Mouse (Mus musculus) mature B cell (primary cell): ENCODE measurements around the gene Dennd4b.
"Not testable (repeated sequence)": the region's sequence is repeated elsewhere in the genome, so short reads cannot be mapped to it uniquely, and the experiment has no call there.

Source experiments
- in situ Hi-C: fragments of 300-500 bp; cut with MboI; formaldehyde crosslinking; loops from 2 replicates; pipeline ENCODE4 v1.14.3; 2019

The Dennd4b gene

DNA sequence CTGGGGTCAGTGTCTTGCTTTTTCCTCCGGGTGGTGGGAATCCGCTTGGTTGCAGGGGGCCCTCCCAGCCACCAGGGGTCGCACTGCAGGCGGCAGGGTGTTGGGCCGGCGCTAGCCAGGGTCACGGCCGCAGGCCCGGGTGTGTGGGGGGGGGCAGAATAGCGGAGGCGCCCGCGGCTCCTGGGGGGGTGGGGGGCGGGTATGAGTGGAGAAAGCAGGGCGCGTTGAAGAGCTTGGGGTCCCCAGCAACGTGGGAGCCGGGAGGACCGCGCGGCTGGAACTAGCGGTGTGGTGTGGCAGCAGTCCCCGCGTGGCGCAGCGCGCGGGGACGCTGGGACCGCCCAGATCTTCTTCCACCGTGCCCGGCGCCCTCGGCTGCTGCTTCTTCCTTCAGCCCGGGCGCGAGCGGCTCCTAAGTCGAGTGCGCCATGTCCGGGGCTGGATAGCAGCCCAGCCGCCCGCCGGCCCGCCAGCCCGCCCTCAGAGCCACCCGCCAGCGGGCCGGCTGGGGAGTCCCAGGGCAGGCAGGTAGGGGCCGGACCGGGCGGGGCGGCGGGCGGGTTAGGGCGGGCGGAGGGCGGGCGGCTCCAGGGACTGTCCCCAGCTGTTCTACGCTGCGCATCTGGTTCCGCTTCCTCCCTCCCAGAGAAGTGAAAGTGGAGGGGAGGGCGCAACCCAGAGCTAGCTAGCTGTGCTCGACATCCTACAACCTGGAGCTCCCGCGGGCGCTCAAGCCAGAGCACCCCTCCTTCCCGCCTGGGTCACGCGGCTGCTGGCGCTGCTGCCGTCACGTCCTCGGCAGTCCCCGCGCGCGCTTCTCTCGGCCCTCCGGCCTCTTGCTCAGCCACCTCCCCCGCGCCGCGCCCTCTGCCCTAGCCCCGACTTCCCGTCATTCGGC lies at the start of gene Dennd4b:
Dennd4b (plus strand) TSS at position 152 of the 898 bp plus-strand sequence.
- in situ Hi-C loops: no loop called here

DNA sequence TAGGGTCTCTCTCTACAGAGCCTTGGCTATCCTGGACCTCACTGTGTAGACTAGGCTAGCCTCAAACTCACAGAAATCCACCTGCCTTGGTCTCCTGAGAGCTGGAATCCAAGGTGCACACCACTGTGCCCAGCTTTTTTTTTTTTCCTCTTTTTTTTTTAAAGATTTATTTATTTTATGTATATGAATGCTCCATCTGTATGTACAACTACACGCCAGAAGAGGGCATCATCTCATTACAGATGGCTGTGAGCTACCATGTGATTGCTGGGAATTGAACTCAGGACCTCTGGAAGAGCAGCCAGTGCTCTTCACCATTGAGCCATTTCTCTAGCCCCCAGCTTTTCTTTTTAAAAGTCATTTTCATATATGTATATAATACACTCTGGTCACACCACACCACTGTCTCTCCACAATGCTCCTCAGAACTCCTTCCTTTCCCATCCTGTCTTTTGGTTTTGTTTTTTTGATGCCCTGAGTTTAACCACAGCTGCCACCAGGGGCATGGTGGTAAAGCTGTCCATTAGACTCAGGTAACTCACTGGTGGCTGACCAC lies 49.1 kb upstream of the Dennd4b start:
- in situ Hi-C loops: no loop called here

DNA sequence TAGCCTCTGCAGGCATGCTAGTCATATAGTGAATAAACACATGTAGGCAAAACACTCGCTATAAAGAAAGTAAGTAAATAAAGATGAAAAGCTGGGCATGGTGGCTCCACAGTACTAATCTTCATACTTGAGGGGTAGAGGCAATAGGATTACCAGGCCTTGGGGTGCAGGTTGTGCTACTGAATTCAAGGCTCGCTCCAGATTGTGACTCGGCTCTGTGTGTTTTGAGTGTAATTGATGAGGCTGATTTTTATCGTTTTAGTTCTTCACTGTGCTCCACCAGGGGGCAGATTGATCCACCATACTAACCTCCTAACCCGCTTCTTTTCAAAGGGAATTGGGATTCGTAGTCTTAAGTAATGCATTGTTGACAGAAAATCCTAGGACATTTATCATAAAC lies 44.9 kb upstream of the Dennd4b start:
- in situ Hi-C loops: no loop called here

DNA sequence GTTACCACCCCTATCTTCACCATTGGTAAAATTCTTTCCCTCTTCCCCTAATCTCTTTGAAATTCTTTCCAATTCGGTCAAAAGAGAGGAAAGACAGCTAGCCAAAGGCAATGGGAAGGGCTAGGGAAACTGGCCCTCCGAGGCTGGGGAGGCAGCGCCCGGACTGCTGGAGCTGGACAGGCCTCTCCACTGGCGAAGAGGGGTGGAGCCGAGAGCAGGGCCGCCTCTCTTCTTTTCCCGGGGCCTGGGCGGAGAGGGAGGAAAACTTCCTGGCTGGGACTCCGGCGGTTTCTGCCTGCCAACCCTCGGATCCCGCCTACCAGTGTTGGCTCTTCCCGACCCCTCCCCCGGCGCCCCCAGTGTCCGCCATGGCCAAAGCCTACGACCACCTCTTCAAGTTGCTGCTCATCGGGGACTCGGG lies 44.4 kb upstream of the Dennd4b start:
- in situ Hi-C loops: no loop called here

DNA sequence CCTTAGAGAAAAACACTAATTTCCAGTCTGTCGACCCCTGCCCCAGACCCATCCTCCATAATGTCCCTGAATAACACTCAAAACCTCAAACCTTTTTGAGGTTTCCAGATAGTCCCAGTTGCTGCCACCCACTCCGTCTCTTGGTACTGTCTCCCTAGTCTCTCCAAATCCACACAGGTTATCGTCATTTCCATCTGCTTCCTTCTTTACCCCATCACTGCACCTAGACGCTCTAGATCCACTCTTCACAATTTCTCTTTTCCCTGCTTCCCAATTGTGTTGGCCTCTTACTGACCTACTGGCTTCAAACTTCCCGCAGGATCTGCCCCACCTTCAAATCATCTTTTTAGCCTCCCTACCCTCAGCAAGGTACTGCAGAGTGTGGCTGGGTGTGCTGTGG lies 43.9 kb upstream of the Dennd4b start:
- in situ Hi-C loops: no loop called here

DNA sequence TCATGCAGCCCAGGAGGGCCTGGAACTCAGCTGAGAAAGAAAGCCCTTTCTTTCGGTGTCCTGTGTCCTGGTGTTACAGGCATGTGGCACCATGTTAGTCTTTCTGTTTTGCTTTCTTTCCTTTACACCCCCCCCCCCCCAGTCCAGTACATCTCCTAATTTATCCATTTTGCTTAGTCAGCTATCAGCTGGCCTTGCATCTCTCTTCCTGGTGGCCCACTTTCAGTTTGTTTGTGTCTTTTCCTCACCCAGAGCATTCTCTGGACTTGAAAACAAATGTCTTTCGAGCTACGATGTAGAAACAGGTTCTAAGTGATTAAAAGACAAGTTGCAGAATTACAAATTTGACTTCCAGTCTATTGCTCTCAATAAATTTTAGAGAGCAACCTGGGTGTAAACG lies 42.5 kb upstream of the Dennd4b start:
- in situ Hi-C loops: no loop called here

DNA sequence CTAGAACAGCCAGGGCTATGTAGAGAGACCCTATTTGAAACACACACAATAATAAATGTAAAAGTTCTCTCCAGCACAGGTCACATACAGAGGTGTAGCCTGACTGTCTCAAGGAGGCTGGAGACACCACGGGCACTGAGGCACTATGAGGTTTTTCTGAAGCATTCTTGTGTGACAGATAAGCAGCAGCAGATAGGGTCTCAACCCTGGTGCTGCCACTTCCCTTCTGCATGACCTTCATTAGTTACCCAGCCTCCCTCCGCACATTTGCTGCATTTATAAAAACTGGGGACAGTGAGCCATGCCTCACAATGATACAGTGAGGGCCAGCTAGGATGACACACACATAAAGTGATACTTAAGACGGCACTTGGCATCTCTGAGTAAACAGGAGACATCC lies 42.0 kb upstream of the Dennd4b start:
- in situ Hi-C loops: no loop called here

DNA sequence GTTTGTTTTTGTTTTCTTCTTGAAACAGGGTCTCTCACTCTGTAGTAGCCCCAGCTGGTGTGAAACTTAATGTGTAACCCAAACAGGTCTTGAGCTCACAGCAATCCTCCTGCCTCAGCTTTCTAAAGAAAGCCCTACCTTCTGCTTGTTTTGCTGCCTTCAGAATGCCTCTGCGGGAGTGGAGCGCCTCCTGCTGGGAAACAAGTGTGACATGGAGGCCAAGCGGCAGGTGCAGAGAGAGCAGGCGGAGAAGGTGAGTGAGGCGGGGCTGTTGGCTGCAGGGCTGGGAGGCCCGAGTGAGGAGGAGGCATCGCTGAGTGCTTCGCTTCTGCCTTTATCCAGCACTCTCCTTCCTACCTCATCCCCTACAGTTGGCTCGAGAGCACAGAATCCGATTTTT lies 40.7 kb upstream of the Dennd4b start:
- in situ Hi-C loops: no loop called here

DNA sequence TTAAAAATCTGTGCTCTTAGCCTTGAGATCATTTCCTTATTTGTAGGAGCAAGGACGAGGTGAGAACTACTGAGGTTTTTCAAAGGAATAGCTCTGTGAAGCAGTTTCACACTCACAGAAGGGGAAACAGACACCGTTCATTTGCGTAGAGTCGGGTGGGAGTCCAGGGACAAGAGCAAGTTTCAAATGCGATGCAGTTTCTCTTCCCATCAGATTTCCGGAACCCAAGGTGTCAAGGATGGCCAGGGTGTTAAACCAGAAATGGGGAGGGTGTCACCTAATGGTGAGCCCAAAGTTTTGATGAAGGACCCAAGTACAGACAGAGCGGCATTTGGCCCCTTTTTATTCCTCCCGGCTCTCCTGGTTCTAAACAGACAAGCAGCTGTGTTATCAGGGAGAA lies 33.9 kb upstream of the Dennd4b start:
- in situ Hi-C loops: no loop called here

DNA sequence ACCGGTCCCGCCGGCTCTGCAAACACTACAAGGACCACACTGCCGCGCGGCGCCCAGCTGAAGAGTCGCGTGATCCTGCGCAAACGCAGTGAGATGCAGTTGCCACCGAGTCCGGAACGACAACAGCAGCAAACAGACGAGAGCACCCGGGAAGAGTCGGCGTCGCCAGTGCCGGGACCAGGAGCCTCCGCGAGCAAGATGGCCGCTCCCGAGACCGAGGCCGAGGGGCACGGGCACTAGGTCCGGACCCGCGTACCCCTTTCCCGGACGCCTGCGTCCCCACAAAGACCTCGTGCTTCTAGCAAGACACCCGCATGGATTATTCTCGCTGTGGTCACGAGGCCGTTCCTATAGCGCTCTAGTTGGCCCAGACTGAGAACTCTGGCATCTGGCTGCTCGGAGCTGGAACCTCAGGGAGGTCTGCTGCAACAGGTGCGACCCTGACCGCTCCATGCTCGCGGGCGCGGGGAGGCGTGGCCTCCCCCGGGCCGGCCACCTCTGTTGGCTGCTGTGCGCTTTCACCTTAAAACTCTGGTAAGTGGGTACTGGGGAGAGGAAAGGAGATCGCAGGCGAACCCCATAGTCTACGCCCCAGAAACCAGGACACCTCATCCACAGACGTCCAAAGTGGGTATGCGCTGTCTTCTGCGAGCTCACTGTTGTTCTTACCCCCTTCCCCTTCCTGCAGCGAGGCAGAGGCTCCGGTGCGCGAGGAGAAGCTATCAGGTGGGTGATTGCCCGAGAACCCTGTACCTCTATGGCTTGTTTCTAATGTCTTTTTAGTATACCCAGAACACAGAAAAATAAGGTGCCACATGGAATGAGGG lies 33.3 kb upstream of the Dennd4b start, which contains the start of gene Jtb:
Jtb (plus strand) TSS at position 91 of the 827 bp plus-strand sequence.
- in situ Hi-C loops: no loop called here

DNA sequence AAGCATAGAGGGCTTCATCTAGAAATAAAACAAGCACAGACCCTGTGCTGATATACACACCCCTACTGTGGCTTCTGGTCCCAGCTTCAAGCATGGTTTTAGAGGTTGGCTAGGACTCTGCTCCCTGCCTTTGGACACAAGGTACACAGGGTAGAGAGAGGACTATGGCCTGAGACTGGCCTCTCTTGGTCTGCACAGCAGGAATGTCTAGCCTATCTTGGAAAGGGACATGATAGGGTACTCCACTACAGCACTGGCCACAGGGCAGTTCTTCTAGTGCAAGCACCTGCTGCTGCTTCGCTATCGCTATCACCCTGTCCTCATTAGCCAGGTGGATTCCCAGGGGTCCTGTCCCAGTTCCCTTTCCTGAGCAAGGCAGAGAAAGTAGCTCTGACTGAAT lies 23.7 kb upstream of the Dennd4b start:
- in situ Hi-C loops: no loop called here

DNA sequence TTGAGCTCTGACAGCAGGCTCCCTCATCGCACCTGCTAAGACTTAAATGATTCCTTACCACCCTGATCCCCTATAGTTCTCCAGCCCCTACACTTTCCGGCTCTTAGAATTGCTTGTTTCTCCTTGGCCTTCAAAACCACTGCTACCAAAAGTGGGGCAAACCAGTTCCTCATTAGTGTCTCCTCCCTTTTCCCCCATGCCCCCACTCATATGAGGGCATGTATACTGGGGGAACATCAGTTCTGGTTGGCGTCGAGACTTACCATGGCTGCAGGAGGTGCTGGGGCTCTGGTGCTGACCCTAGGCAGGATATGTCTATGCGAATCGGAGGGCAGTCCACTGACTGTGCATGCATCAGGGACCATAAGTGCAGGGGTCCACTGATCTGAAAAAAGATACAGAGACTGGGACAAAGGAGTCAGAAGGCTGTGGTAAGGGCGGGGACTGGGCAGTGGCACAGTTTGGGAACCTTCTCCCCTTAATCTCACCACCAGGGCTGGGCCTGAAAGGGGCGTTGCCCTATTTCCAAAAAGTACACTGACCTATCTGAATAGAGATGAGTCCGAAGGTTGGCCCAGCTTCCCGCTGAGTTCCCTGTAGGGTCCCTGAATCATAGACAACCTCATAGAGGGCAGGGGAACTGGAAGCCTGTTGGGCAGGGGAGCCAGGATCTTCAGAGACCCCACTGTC lies 23.2 kb upstream of the Dennd4b start:
- in situ Hi-C loops: no loop called here

DNA sequence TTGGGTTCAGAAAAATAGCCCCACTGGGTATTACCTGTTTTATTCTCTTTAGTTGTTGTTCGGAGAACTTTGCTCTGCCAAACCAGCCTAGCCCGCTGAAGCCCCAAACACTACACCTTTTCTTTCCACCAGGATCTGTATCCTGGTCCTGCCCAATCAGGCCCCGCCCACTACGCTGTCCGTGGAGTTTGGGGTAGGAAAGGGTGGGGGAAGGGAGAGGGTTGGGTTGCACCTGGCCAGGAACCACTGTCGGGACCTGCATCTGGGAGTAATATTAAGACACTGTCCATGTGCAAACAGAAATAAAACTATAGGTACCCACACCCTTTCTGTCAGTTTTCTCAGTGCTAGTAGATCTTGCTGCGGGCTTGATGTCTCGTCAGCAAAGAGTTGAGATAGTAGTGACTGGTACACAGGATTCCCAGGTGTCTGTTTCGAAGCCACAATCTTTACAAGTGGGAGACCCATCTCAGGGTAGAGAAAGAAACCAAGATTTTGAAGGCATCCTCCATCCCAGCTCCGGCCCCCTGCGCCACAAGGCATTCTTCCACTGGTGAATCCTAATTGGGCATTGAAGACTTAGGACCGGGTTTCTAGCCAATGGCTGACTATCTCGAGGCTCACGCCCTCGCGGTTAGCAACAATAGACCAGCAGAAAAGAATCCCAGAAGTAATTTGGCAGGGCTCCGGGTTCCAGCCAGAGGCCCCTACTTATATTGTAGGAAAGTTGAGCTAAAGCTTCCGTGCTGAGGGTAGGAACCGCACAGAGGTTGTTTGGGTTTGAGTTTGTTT lies 21.8 kb upstream of the Dennd4b start, which contains the start of gene Creb3l4:
Creb3l4 (minus strand) TSS at position 529 of the 792 bp plus-strand sequence.
- in situ Hi-C loops: no loop called here

DNA sequence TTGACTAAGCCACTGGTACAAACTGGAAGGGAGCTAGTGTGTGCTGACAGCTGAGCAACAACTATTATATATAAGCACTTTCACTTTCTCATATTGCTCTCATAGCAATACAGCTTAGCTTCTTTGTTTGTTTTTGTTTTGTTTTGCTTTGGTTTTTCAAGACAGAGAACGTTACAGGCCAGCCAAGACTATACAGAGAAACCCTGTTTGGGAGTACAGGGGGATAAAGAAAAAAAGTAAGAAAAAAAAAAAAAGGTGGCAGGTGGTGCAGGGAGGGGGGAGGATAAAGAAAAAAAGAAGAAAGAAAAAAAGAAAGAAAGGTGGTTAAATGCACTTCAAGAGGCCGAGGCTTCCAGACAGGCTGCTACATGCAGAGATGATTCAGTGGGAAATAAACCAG lies 19.6 kb upstream of the Dennd4b start:
- in situ Hi-C loops: no loop called here

DNA sequence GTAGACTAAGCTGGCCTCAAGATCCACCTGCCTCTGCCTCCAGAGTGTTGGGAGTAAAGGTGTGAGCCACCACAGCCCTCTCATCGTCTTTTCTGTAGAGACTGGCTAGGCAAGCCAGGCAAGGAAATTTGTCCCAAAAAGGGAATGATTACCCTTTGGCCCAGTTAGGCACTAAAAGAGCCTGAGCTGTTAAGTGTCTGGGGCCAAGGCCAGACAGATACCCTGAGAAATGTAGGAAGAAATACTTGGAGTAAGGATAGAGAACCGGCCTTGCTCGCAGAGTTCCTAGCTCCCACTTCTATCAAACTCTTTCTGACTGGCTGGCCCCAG lies 17.4 kb upstream of the Dennd4b start:
- in situ Hi-C loops: no loop called here

DNA sequence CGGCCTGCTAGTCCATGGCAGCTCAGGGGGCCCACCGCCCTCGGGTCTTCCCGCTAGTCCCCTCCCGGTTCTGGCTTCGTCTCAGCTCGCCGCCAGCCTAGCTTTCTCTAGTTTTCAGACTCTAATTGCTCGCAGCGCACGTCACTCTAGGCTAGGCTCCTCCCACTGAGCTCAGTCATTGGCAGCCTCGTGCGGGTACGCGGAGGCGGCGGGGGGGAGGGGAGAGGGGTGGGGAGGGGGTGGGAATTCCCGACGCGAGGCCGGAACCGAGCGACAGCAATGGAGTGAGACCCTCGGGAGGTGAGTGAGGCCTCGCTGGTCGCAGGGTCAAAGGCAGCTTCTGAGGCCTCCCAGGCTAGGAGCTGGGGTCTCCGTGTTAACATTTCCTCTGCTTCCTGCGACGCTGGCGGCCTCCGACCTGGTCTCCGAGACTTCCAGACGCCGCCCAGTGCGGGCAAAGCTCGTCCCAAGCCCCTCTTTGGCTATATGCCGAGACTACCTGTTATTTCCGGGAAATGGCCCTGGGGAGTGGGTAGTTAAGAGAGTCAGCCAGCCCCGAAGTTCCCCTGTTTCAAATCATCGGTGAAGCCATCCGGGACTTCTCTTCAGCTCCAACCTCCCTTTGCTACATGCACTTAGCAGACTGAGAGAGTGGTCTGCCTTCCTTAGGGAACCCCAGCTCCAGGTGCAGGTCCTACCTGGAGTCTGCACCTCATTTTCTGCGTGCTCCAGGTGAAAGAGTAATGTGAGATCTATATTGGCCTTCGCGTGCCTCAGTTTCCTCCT lies 16.8 kb upstream of the Dennd4b start, which contains the start of gene Slc39a1:
Slc39a1 (plus strand) TSS at position 213 of the 786 bp plus-strand sequence.
- in situ Hi-C loops: no loop called here

DNA sequence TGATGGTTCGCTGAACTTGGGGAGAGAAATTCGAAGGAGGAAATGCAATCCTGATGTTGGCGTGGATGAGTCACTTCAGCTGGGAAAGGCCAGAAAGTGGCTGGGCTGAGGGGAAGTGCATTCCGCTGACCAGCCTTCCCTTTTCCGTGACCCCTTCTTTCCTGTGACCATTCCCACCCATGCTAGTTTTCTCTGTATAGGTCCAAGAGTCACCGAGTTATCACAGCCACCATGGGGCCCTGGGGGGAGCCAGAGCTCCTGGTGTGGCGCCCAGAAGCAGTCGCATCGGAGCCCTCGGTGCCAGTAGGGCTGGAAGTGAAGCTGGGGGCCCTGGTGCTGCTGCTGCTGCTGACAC lies 16.3 kb upstream of the Dennd4b start:
- in situ Hi-C loops: no loop called here

DNA sequence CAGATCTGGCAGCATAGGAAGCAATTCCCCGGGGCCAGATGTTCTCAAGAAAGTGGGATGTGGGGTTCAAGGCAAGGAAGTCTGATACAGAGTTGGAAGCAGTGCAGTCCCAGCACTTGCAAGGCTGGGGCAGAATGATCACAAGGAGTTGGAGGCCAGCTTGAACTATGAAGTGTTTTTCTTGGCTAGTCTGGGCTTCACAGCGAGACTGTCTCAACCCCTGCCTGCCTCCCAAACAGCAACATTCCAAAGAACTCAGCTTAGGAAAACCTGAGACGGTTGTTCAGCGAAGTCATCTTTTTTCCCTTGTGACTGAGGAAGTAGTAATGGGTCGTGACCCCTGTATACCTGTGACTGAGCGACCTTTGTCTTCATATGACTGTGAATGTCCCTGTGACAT lies 14.2 kb upstream of the Dennd4b start:
- in situ Hi-C loops: no loop called here

DNA sequence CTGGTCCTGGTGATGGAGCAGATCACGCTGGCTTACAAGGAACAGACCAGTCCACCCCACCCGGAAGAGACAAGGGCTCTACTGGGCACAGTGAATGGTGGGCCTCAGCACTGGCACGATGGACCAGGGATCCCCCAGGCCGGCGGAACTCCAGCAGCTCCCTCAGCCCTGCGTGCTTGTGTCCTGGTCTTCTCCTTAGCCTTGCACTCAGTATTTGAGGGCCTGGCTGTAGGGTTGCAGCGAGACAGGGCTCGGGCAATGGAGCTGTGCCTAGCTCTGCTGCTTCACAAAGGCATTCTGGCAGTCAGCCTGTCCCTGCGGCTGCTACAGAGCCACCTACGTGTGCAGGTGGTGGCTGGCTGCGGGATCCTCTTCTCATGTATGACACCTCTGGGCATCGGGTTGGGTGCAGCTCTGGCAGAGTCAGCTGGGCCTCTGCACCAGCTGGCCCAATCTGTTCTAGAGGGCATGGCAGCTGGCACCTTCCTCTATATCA lies 13.2 kb upstream of the Dennd4b start:
- in situ Hi-C loops: not testable (repeated sequence)

DNA sequence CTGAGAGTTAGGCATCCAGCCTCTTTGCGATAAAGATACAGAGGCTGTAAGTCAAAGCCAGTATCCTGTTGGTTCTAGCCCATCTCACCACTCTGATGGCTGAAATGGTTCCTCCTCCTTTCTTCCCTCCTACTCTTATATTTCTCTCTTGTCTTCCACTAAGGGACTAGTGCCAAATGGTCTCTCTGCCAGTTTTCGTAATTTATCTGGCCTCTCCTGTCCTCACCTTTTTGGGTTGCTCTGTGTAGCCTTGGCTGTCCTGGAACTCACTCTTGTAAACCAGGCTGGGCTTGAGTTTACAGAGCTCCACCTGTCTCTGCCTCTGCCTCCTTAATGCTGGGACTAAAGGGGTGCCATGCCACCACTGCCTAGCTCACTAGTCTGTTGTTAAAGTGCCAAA lies 12.3 kb upstream of the Dennd4b start:
- in situ Hi-C loops: not testable (repeated sequence)
